Mouse (Mus musculus): ENCODE measurements around the gene Rela. TPM values are rescaled to one million over a fixed set of nuclear protein-coding genes. Genes with fewer than 3 reads are reported as not detected.

The Rela gene
- total and polyA plus RNA-seq, 3 experiments, result 12.1 to 51.9 (median 21.0) TPM

- Histone ChIP-seq H3K79me2 (replicated peaks; ENCODE audit: control insufficient read depth, extremely low read depth, insufficient read depth, poor library complexity, severe bottlenecking) (0 out of 2 replicates have a peak, but pooled peaks cover 2% of the 10 kb centered on the region), H3K36me3 (replicated peaks in 1 of 2; ENCODE audit: control insufficient read depth in 1 of 2, insufficient read depth in 1 of 2, low read length in 1 of 2) (peaks cover 17 to 21% of the 10 kb centered on the region in 2 experiments), H3K27me3 (replicated peaks) (no peaks in the 10 kb centered on the region), H3K9me3 (replicated peaks; ENCODE audit: low read length) (no peaks in the 10 kb centered on the region), H3K4me1 (ENCODE audit: control insufficient read depth in 1 of 2, insufficient read depth in 2 of 2) (peaks cover 10 to 22% of the 10 kb centered on the region in 2 experiments), H3K4me2 (ENCODE audit: insufficient read depth, low read depth, poor library complexity, severe bottlenecking) (no peak overlapping the region), H3K9ac (ENCODE audit: insufficient read depth, low read depth) (no peak overlapping the region), H3K27ac (ENCODE audit: insufficient read depth, low read depth) (no peak overlapping the region), H3K4me3 (replicated peaks in 1 of 3; ENCODE audit: low read depth in 2 of 3, low read length in 2 of 3, poor library complexity in 1 of 3) (no peak overlapping the region)
- dilution Hi-C loops (cut with MboI; ENCODE audit: extremely low pct_ligation_motif_present, extremely low pct_unique_long_range_greater_than_20kb, low sequenced_read_pairs), result no loop called here
- DNase-seq (ENCODE audit: extremely low read depth), result no peak
- in situ Hi-C loops (cut with MboI; ENCODE audit: low pct_ligation_motif_present, low pct_unique_long_range_greater_than_20kb, low sequenced_read_pairs), result no loop called here
- TF ChIP-seq PAX5 (IDR thresholded peaks at IDR 0.05; ENCODE audit: low read length), result no peak
- peak in 1 of 2 experiments; percentile 12; a peak in 1 of 4 replicates for TF ChIP-seq CTCF (conservative IDR thresholded peaks at IDR 0.05 in 1 of 2, IDR thresholded peaks at IDR 0.05 in 1 of 2; ENCODE audit: low read depth in 2 of 2, low read length in 2 of 2)
Observed at GRCm38 (mm10) chr19:5611973-5612372, 25.3 kb upstream of the Rela start.

- DNase-seq (ENCODE audit: extremely low read depth), result no peak
- in situ Hi-C loops (cut with MboI; ENCODE audit: low pct_ligation_motif_present, low pct_unique_long_range_greater_than_20kb, low sequenced_read_pairs) (no loop called here), dilution Hi-C loops (cut with MboI; ENCODE audit: extremely low pct_ligation_motif_present, extremely low pct_unique_long_range_greater_than_20kb, low sequenced_read_pairs) (no loop called here)
- Histone ChIP-seq H3K9ac (ENCODE audit: insufficient read depth, low read depth) (no peak overlapping the region), H3K79me2 (replicated peaks; ENCODE audit: control insufficient read depth, extremely low read depth, insufficient read depth, poor library complexity, severe bottlenecking) (0 out of 2 replicates have a peak, but pooled peaks cover 2% of the 10 kb centered on the region), H3K27me3 (replicated peaks) (no peaks in the 10 kb centered on the region), H3K9me3 (replicated peaks; ENCODE audit: low read length) (no peaks in the 10 kb centered on the region), H3K36me3 (replicated peaks in 1 of 2; ENCODE audit: control insufficient read depth in 1 of 2, insufficient read depth in 1 of 2, low read length in 1 of 2) (peaks cover 9 to 12% of the 10 kb centered on the region in 2 experiments), H3K4me3 (replicated peaks in 1 of 3; ENCODE audit: low read depth in 2 of 3, low read length in 2 of 3, poor library complexity in 1 of 3) (no peak overlapping the region), H3K4me1 (ENCODE audit: control insufficient read depth in 1 of 2, insufficient read depth in 2 of 2) (peaks cover 10 to 22% of the 10 kb centered on the region in 2 experiments), H3K4me2 (ENCODE audit: insufficient read depth, low read depth, poor library complexity, severe bottlenecking) (no peak overlapping the region), H3K27ac (ENCODE audit: insufficient read depth, low read depth) (no peak overlapping the region)
- TF ChIP-seq ETS1 (conservative IDR thresholded peaks at IDR 0.05; ENCODE audit: low read depth, low read length) (no peak), MEF2A (IDR thresholded peaks at IDR 0.05; ENCODE audit: borderline replicate concordance, low read depth, low read length) (no peak), RCOR1 (conservative IDR thresholded peaks at IDR 0.05; ENCODE audit: low read depth, low read length) (no peak), MYC (IDR thresholded peaks at IDR 0.05; ENCODE audit: low read depth, low read length) (no peak), TBP (conservative IDR thresholded peaks at IDR 0.05; ENCODE audit: low read depth, low read length) (no peak), TCF12 (IDR thresholded peaks at IDR 0.05; ENCODE audit: low read depth, low read length) (no peak)
Observed at GRCm38 (mm10) chr19:5612762-5613411, 24.4 kb upstream of the Rela start.

GRCm38 (mm10) chr19:5614953-5615352 lies 22.3 kb upstream of the Rela start:
- in situ Hi-C loops (cut with MboI; ENCODE audit: low pct_ligation_motif_present, low pct_unique_long_range_greater_than_20kb, low sequenced_read_pairs), result no loop called here
- TF ChIP-seq SIN3A (IDR thresholded peaks at IDR 0.05; ENCODE audit: low read length), result no peak
- TF ChIP-seq PAX5 (IDR thresholded peaks at IDR 0.05; ENCODE audit: low read length), result no peak
- no peak for TF ChIP-seq CTCF (conservative IDR thresholded peaks at IDR 0.05 in 1 of 2, IDR thresholded peaks at IDR 0.05 in 1 of 2; ENCODE audit: low read depth in 2 of 2, low read length in 2 of 2)
- no peak for TF ChIP-seq NRF1 (IDR thresholded peaks at IDR 0.05; ENCODE audit: low read depth, low read length)
- no peak overlapping the region for H3K4me3 ChIP-seq (replicated peaks in 1 of 3; ENCODE audit: low read depth in 2 of 3, low read length in 2 of 3, poor library complexity in 1 of 3)
- dilution Hi-C loops (cut with MboI; ENCODE audit: extremely low pct_ligation_motif_present, extremely low pct_unique_long_range_greater_than_20kb, low sequenced_read_pairs), result no loop called here
- H3K9ac ChIP-seq (ENCODE audit: insufficient read depth, low read depth), result no peak overlapping the region
- H3K9me3 ChIP-seq (replicated peaks; ENCODE audit: low read length), result no peaks in the 10 kb centered on the region
- peaks cover 4 to 8% of the 10 kb centered on the region in 2 experiments for H3K4me1 ChIP-seq (ENCODE audit: control insufficient read depth in 1 of 2, insufficient read depth in 2 of 2)
- no peak for DNase-seq (ENCODE audit: extremely low read depth)
- H3K27me3 ChIP-seq (replicated peaks), result no peaks in the 10 kb centered on the region
- H3K79me2 ChIP-seq (replicated peaks; ENCODE audit: control insufficient read depth, extremely low read depth, insufficient read depth, poor library complexity, severe bottlenecking), result no peaks in the 10 kb centered on the region
- no peak overlapping the region for H3K27ac ChIP-seq (ENCODE audit: insufficient read depth, low read depth)
- no peaks in the 10 kb centered on the region for H3K36me3 ChIP-seq (replicated peaks in 1 of 2; ENCODE audit: control insufficient read depth in 1 of 2, insufficient read depth in 1 of 2, low read length in 1 of 2)
- no peak overlapping the region for H3K4me2 ChIP-seq (ENCODE audit: insufficient read depth, low read depth, poor library complexity, severe bottlenecking)

All from CH12.LX (cell line).